Mouse (Mus musculus) bone marrow macrophage, adult 2 months (primary cell): ENCODE data around the gene Polr1a.

Experiments
- CTCF ChIP-seq: IDR thresholded peaks from 2 replicates; pipeline ENCODE4 v1.5.1; 2012; ENCODE audit warnings: low read depth, mild to moderate bottlenecking, low read length, moderate library complexity
- POLR2A ChIP-seq: IDR thresholded peaks from 2 replicates; pipeline ENCODE4 v1.6.1; 2012; ENCODE audit warnings: mild to moderate bottlenecking, low read depth, low read length, borderline replicate concordance

- TF ChIP-seq CTCF (no peak), POLR2A (no peak)
These were observed 80.9 kb downstream of the Polr1a start for GRCm38 (mm10) chr6:71989647-71990351.
